Mouse (Mus musculus) liver, adult 2 months (tissue): Measurements from ENCODE around the gene Fgfr2.

Experiments used
- CTCF ChIP-seq: fragments of 200-500 bp; IDR thresholded peaks from 2 replicates; pipeline ENCODE4 v1.5.1; 2011; ENCODE audit warnings: low read depth, low read length, control low read depth
- POLR2A ChIP-seq: fragments of 200-500 bp; IDR thresholded peaks from 2 replicates; pipeline ENCODE4 v1.6.1; 2011; ENCODE audit warnings: low read length, control low read depth; ENCODE audit not compliant: insufficient read depth; ENCODE audit errors: extremely low read depth

- TF ChIP-seq POLR2A (no peak), CTCF (no peak)
Observed at GRCm38 (mm10) chr7:130220627-130221026, 2902.5 kb downstream of the Fgfr2 start.
